Mouse (Mus musculus): ENCODE results near the gene Pgm2l1. TPM values are rescaled to one million over a fixed set of nuclear protein-coding genes. Genes with fewer than 3 reads are reported as not detected.

Gene Pgm2l1
- total RNA-seq, 2 experiments from 2014 or later, result 11.6 to 13.7 TPM

DNA sequence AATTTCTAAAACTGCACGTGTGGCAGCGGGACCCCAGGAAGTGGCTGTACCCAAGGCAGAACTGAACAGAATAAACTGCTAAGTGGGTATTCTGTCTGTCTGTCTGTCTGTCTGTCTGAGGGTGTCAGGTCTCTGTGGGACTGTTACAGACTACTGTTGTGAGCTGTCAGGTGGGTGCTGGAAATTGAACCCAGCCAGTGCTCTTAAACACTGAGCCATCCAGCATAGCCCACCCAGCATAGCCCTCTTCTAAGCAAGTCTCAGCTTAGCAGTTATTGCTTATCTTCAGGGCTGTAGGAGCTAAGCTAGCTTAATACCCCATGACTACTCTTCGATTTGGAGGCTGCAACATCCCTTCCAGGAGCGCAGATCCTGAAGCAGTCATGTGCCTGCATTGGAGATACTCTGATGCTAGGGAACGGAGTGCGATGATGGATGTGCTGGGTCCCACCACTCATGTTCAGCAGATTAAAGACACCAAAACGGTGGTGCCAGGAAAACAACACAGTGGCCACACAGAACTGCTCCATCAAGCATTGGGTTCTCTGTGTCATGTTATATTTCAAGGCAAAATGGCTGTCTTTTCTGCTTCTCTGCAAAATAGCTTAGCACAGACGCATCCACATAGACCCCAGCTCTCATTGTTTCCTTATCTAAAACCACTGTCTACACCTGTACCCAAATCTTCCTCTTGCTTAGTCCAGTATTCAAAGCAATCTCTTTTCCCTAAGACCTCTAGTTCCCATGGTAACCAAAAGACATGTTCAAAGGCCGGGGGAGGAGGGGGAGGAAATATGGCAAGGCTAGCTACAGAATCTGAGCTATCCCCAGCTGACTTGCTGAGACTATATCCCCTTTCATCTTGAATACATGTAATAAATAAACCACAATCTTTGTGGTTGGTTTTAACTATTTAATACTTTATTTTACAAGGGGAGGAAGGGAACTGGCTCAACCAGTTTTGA lies 10.3 kb upstream of the Pgm2l1 start:
- ATAC-seq (replicated peaks; ENCODE audit: low FRiP score, low TSS enrichment, poor library complexity, severe bottlenecking), result no peak

- peak; percentile 34 for ATAC-seq (replicated peaks; ENCODE audit: low FRiP score, low TSS enrichment, poor library complexity, severe bottlenecking)
Observed at GRCm38 (mm10) chr7:100227896-100228525, 817 bp downstream of the Pgm2l1 start.

- no peak for ATAC-seq (replicated peaks; ENCODE audit: low FRiP score, low TSS enrichment, poor library complexity, severe bottlenecking)
Observed at GRCm38 (mm10) chr7:100228957-100229356, 1.8 kb downstream of the Pgm2l1 start.

GRCm38 (mm10) chr7:100230646-100231045 lies 3.5 kb downstream of the Pgm2l1 start:
- ATAC-seq (replicated peaks; ENCODE audit: low FRiP score, low TSS enrichment, poor library complexity, severe bottlenecking), result no peak

DNA sequence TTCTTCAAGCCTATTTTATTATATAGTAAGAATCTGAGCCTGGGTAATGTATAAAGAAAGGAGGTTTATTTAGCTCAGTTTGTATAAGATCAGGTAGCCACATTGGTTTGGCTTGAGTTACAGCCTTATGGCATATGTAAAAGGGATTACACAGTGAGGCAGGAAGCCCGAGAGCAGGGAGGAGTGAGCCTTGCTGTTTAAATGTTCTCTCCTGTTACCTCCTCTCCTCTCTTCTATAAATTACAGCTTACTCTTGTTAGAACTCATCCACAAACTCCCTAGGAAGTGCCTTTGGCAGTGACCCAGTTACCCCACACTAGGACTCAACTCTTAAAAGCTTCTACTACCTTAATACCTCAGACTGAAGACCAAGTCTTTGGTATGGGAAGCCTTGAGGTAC lies 4.5 kb downstream of the Pgm2l1 start:
- ATAC-seq (replicated peaks; ENCODE audit: low FRiP score, low TSS enrichment, poor library complexity, severe bottlenecking), result no peak

- ATAC-seq (replicated peaks; ENCODE audit: low FRiP score, low TSS enrichment, poor library complexity, severe bottlenecking), result peak; percentile 39
Observed at GRCm38 (mm10) chr7:100233681-100234080, 6.5 kb downstream of the Pgm2l1 start.

DNA sequence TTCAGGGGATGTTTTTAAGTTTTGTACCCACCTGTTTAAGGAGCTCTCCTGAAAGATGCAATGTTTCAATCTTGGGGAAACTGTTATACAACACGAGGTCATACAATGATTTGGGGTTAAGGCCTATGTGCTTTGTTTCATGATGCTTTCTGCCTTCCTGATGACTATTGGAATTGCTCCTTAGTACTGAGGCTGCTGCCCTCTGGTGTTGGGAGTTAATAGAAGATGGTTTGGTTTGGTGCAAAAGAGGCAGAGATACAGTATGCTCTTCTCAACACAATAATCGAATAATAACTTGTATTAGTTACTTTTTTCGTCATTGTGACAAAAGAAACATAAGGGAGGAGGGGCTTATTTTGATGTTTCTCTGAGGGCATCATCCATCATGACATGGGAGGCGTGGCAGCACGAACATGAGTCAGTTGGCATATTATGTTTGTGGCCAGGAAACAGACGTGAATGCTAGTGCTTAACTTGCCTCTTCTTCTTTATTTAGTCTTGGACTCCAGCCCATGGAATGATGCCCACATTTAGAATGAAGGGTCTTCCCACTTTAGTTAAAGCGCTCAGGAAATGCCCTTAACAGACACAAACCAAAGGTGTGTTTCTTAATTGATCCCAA lies 7.2 kb downstream of the Pgm2l1 start:
- peak; percentile 79 for ATAC-seq (replicated peaks; ENCODE audit: low FRiP score, low TSS enrichment, poor library complexity, severe bottlenecking)

- no peak for ATAC-seq (replicated peaks; ENCODE audit: low FRiP score, low TSS enrichment, poor library complexity, severe bottlenecking)
Observed at GRCm38 (mm10) chr7:100238271-100238670, 11.1 kb downstream of the Pgm2l1 start.

DNA sequence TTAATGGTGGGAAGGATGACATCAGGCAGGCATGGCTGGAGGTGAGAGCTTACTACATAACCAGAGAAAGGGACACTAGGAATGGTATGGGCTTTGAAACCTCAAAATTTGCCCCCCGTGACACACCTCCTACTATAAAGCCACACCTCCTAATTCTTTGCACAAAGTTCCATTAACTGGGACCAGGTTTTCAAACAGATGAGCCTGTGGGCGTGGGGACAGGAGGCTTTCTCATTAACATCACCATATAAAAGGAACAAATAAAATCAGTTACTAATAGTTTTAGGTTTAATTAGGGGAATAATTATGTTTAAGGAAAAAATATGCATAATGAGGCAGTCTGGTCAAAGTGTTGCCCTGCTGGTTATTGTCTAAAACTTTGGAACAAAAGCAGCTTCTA lies 13.4 kb downstream of the Pgm2l1 start:
- no peak for ATAC-seq (replicated peaks; ENCODE audit: low FRiP score, low TSS enrichment, poor library complexity, severe bottlenecking)

- no peak for ATAC-seq (replicated peaks; ENCODE audit: low FRiP score, low TSS enrichment, poor library complexity, severe bottlenecking)
Observed at GRCm38 (mm10) chr7:100243007-100243406, 15.8 kb downstream of the Pgm2l1 start.

GRCm38 (mm10) chr7:100244225-100244624 lies 17.0 kb downstream of the Pgm2l1 start:
- ATAC-seq (replicated peaks; ENCODE audit: low FRiP score, low TSS enrichment, poor library complexity, severe bottlenecking), result no peak

DNA sequence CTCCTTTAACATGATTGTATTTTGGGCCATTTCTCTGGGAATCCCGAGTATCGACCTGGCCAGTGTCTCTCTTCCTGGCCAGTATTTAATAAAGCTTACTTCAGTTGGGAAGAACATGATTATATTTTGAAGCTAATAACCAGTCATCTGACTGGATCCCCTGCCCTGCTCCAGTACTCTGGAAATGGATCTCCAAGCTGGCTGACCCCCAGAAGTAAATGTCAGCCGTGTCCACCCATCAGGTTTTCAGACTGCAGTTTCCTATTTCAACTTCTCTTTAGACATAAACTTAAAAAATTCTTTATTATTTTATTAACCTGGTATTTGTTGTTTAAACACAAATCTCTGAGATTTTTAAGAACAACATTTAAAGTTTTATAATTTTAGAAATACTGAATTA lies 18.0 kb downstream of the Pgm2l1 start:
- no peak for ATAC-seq (replicated peaks; ENCODE audit: low FRiP score, low TSS enrichment, poor library complexity, severe bottlenecking)

DNA sequence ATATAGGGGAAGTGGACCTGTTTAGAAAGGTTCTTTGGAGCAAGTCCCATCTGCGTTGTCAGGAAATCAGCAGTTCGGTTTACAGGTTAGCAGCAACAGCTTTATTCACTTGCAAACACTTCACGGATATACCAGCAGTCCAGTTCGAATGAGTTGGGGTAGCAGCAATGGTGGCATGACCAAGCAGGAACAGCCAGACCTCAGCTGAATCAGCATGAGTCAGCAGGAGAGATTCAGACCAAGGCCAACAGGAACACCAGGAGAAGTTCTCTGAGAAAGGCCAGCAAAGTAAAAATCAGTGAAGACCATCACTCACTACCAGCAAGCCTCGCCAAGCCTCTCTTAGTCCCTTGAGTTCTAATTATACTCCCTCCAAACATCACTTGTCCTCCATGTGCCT lies 23.5 kb downstream of the Pgm2l1 start:
- no peak for ATAC-seq (replicated peaks; ENCODE audit: low FRiP score, low TSS enrichment, poor library complexity, severe bottlenecking)

GRCm38 (mm10) chr7:100262350-100262749 lies 35.2 kb downstream of the Pgm2l1 start:
- ATAC-seq (replicated peaks; ENCODE audit: low FRiP score, low TSS enrichment, poor library complexity, severe bottlenecking), result no peak

- peak; percentile 65; the same call in 1 of the 2 replicates for ATAC-seq (replicated peaks; ENCODE audit: low FRiP score, low TSS enrichment, poor library complexity, severe bottlenecking)
Observed at GRCm38 (mm10) chr7:100264934-100265333, 37.7 kb downstream of the Pgm2l1 start.

DNA sequence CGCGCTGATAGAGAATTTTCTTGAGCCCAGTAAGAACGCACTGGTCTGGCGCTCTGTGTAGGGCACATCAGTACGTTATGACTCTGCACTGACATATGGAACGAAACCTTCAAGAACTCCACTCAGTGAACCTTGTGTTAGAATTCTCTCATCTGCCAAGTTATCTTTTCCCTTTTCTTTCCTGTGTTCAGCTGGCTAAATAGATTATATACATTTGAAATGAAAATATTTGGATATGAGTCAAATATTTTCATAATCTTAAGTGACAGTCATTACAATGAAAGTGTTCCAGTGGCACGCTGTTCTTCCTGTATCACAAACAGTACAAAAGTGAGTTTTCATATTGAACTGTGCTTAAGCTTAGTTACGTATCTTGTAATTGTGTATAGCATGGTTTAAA lies 45.2 kb downstream of the Pgm2l1 start:
- ATAC-seq (replicated peaks; ENCODE audit: low FRiP score, low TSS enrichment, poor library complexity, severe bottlenecking), result no peak

- peak; percentile 57; the same call in 1 of the 2 replicates for ATAC-seq (replicated peaks; ENCODE audit: low FRiP score, low TSS enrichment, poor library complexity, severe bottlenecking)
Observed at GRCm38 (mm10) chr7:100274507-100274906, 47.3 kb downstream of the Pgm2l1 start.

DNA sequence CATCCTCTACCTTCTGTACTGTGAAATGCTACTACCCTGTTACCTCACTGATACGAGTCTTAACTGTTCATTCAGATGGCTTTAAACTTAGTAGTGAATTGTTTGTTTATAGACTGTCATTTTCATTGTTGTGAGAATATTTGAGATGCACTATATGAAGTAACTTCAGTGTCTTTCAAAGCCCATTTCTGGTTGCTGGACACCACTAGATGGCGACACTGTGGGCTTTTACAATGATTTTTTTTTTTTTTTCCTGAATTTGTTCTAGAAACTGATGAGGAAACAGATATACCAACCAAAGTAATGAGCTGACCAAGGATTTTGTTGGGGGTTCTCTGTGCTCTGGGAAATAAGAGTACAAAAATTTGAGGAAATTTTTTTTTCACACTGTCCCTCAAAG lies 49.2 kb downstream of the Pgm2l1 start:
- no peak for ATAC-seq (replicated peaks; ENCODE audit: low FRiP score, low TSS enrichment, poor library complexity, severe bottlenecking)

GRCm38 (mm10) chr7:100279803-100280202 lies 52.6 kb downstream of the Pgm2l1 start:
- 0 out of 2 replicates have a peak, but pooled peaks have one; percentile 37 for ATAC-seq (replicated peaks; ENCODE audit: low FRiP score, low TSS enrichment, poor library complexity, severe bottlenecking)

GRCm38 (mm10) chr7:100281596-100281995 lies 54.4 kb downstream of the Pgm2l1 start:
- no peak for ATAC-seq (replicated peaks; ENCODE audit: low FRiP score, low TSS enrichment, poor library complexity, severe bottlenecking)
